Mouse (Mus musculus) heart, embryonic 10.5 days (tissue): ENCODE data around the gene Wdhd1. TPM values are rescaled to one million over a fixed set of nuclear protein-coding genes. Genes with fewer than 3 reads are reported as not detected.

Source experiments
- DNase-seq: peaks from one replicate; pipeline ENCODE4 v3.0.0-alpha.2; 2017; ENCODE audit warnings: low spot score
- H3K27ac ChIP-seq: fragments of 300-500 bp; sonication (generic); 2 replicates; pipeline ENCODE4 v1.5.1; 2016; ENCODE audit warnings: mild to moderate bottlenecking
- H3K27me3 ChIP-seq: fragments of 300-500 bp; sonication (generic); 2 replicates; pipeline ENCODE4 v1.6.1; 2016; ENCODE audit warnings: mild to moderate bottlenecking; ENCODE audit not compliant: poor library complexity, insufficient read depth, severe bottlenecking
- H3K36me3 ChIP-seq: fragments of 300-500 bp; sonication (generic); 2 replicates; pipeline ENCODE4 v1.6.1; 2016; ENCODE audit warnings: mild to moderate bottlenecking, moderate library complexity
- H3K4me1 ChIP-seq: fragments of 300-500 bp; sonication (generic); 2 replicates; pipeline ENCODE4 v1.6.1; 2016; ENCODE audit warnings: mild to moderate bottlenecking
- H3K4me3 ChIP-seq: fragments of 300-500 bp; sonication (generic); 2 replicates; pipeline ENCODE4 v1.5.1; 2016; ENCODE audit warnings: mild to moderate bottlenecking, moderate library complexity
- H3K9me3 ChIP-seq: fragments of 300-500 bp; sonication (generic); 2 replicates; pipeline ENCODE4 v1.6.1; 2016; ENCODE audit warnings: mild to moderate bottlenecking, moderate library complexity
- WGBS: fragments of 180-500 bp; shearing (Covaris S2); methylation state at CpG from one replicate; pipeline ENCODE4 v1.1.7; 2016; 5-methylcytosine and 5-hydroxymethylcytosine counted together
- polyA plus RNA-seq: library from polyadenylated mRNA; unstranded; fragments of >200 nt; fragmentation: Nextera tagmentation; extraction: Ambion mirVana; gene quantifications from 2 replicates; pipeline ENCODE4 v1.2.1, GENCODE M21; 2016

Gene Wdhd1
- polyA plus RNA-seq, 1 experiment from 2014 or later = 35.9 TPM

DNA sequence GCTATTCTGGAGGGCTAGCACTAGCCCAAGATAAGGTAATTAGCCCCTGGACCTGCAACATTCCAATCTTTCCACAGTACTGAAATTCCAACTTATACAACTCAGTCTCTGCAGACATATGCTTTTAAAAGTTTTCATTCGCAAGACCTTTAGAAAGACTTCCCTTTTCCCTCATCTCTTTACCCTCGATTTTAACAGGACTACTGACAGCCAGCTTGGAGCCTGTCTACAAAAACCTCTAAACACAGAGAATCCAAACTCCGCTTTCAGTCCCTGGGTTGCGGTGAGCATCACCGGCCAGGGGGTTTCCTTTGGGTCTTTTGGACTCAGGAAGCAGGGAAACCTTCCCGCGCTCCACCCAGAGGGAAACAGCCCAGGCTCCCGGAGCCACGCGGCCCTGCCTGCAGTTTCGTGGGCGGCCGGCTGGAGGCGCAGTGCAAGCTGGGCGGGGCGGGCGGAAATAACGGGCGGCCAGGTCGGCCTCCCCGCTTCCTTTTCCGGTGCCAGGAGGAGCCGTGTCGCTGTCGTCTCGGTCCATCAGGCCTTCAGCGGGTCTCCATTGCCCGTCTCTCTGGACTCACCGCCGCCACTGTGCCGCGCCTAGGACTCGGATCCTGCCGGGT lies 21.2 kb upstream of the Wdhd1 start, which contains the start of gene Mapk1ip1l:
Gene Mapk1ip1l, plus strand, starts transcription at position 482 of the 623 bp plus-strand sequence.
- Histone ChIP-seq H3K9me3 (no peaks in the 10 kb centered on the region), H3K27me3 (no peaks in the 10 kb centered on the region), H3K36me3 (peaks cover 11% of the 10 kb centered on the region), H3K27ac (peak within 1 kb of the TSS; percentile 100), H3K4me1 (peaks cover 14% of the 10 kb centered on the region), H3K4me3 (peak within 1 kb of the TSS; percentile 100)
- peak; percentile 96 for DNase-seq
- WGBS = under 1% methylated on average over 34 of the region's 34 CpGs

DNA sequence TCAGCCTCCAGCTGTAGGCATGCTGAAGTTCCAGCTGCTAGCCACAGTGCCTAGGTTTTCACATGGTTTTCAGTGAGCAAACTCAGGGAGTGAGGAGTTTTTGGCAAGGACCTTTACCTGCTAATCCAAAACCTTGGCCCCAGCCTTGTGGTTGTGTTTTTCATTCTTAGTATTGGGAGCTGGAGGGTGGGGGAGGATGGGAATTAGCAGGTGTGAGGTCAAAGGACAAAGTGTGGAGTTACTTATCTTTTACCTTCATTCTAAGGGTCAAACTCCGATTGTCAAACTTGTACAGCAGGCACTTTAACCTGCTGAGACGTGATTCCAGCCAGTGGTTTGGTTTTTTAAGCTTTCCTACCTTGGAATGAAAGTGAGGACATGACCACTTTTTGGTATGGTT lies 19.6 kb upstream of the Wdhd1 start:
- DNase-seq = no peak
- 0 out of 2 replicates have a peak overlapping the region, but pooled peaks have one; percentile 16 for H3K27ac ChIP-seq
- 51% methylated on average over 2 of the region's 2 CpGs for WGBS

DNA sequence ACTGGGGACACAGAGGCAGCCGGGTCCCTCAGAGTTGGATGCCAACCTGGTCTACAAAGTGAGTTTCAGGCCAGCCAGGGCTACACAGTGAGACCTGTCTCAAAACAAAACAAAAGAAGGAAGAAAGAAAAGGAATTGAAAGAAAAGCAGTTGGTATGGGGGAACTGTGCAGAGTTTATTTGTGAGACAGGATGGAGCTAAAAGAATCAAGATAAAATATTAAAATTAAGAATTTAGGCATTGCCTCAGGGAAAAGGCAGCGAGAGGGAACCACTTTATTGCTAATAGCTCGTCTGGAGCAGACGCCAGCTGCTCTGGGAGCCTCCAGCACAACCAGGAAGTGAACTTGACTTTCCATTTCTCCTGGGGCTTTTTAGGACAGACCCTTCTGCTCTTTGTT lies 17.5 kb upstream of the Wdhd1 start:
- Histone ChIP-seq H3K4me3 (no peak overlapping the region), H3K36me3 (peaks cover 14% of the 10 kb centered on the region), H3K9me3 (no peaks in the 10 kb centered on the region), H3K27ac (no peak overlapping the region), H3K27me3 (no peaks in the 10 kb centered on the region), H3K4me1 (peaks cover 8% of the 10 kb centered on the region; the same call in 1 of the 2 replicates)
- 68% methylated on average over 4 of the region's 4 CpGs for WGBS
- no peak for DNase-seq

More for the DNA sequence above, 19.6 kb upstream of the Wdhd1 start:
- Histone ChIP-seq H3K27me3 (no peaks in the 10 kb centered on the region), H3K36me3 (peaks cover 2% of the 10 kb centered on the region), H3K9me3 (no peaks in the 10 kb centered on the region), H3K4me3 (no peak overlapping the region), H3K4me1 (peaks cover 14% of the 10 kb centered on the region)

DNA sequence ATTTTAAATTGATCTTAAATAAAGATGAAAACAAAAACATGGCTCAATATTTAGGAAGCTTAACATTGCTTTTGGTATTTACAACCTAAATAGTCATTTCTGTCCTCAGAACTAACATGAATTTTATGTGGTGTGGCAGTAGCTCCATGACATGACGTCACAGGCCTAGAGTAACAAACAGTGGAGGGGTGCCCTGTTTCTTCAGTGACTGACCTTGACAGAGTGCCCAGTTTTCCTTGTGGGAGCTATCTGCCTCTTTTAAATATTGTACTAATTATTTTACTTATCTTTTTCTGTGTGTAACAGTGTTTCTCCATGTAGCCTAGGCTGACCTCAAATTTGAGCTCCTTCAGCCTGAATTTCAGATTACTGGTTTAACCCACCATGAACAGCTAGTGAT lies 15.1 kb upstream of the Wdhd1 start:
- DNase-seq = no peak
- Histone ChIP-seq H3K4me3 (no peak overlapping the region), H3K36me3 (peaks cover 14% of the 10 kb centered on the region), H3K27ac (no peak overlapping the region), H3K27me3 (no peaks in the 10 kb centered on the region), H3K4me1 (no peaks in the 10 kb centered on the region; the same call in 1 of the 2 replicates), H3K9me3 (no peaks in the 10 kb centered on the region)
- 89% methylated on average over 1 of the region's 1 CpGs for WGBS

DNA sequence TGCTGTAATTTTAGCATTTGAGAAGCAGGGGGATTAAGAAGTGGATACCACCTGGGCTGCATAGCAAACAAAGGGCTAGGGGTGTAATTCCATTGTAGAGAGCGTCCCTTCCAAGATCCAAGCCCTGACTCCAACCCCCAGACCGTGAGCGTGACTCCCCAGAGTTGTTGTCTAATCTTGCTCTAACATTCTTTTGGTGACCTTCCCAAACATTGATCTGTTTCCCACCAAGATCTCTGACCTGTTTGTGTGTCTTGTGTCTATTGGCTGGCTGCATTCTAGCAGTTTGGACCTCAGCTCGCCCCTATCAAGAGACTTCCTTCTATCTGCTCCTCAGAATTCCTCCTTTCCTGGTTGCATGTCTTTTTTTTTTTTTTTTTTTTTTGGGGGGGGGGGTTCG lies 10.4 kb upstream of the Wdhd1 start:
- WGBS = 78% methylated on average over 5 of the region's 5 CpGs
- Histone ChIP-seq H3K27ac (no peak overlapping the region), H3K4me1 (peaks cover 8% of the 10 kb centered on the region), H3K27me3 (no peaks in the 10 kb centered on the region), H3K9me3 (no peaks in the 10 kb centered on the region), H3K4me3 (no peak overlapping the region), H3K36me3 (peaks cover 18% of the 10 kb centered on the region)
- no peak for DNase-seq

DNA sequence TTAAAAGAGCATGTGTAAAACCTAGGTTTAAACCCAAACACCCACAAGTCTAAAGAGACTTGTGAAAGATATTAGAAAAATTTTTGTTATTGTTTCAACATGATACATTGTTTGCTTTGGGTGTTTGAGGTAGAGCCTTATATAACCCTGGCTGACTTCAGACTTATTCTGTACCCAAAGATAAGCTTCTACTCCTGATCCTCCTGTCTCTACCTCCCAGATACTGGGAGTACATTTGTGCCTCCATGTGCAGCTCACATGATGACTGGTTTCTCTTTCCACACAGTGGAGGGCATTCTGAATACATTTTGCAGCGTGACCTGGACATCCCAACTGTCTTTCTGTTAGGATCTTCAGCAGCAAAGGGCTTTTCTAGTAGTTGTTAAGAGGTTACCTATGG lies 9.6 kb upstream of the Wdhd1 start:
- Histone ChIP-seq H3K27me3 (no peaks in the 10 kb centered on the region), H3K36me3 (peaks cover 20% of the 10 kb centered on the region), H3K4me3 (no peak overlapping the region), H3K27ac (no peak overlapping the region), H3K4me1 (peaks cover 8% of the 10 kb centered on the region), H3K9me3 (no peaks in the 10 kb centered on the region)
- WGBS = 81% methylated on average over 1 of the region's 1 CpGs
- DNase-seq = no peak

DNA sequence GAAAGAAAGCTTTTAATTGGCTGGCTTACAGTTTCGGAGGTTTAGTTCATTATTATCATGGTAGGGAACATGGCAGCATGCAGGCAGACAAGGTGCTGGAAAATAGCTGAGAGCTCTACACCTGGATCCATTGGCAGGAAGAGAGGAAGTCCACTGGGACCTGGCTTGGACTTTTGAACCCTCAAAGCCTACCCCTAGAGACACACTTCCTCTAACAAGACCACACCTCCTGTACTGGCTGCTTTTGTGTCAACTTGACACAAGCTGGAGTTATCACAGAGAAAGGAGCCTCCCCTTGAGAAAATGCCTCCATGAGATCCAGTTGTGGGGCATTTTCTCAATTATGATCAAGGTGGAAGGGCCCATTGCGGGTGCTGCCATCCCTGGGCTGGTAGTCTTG lies 8.6 kb upstream of the Wdhd1 start:
- H3K4me3 ChIP-seq = no peak overlapping the region
- no peaks in the 10 kb centered on the region for H3K27me3 ChIP-seq
- peaks cover 8% of the 10 kb centered on the region for H3K4me1 ChIP-seq
- 91% methylated on average over 2 of the region's 2 CpGs for WGBS
- H3K36me3 ChIP-seq = peaks cover 16% of the 10 kb centered on the region
- no peak overlapping the region for H3K27ac ChIP-seq
- no peak for DNase-seq
- H3K9me3 ChIP-seq = no peaks in the 10 kb centered on the region

DNA sequence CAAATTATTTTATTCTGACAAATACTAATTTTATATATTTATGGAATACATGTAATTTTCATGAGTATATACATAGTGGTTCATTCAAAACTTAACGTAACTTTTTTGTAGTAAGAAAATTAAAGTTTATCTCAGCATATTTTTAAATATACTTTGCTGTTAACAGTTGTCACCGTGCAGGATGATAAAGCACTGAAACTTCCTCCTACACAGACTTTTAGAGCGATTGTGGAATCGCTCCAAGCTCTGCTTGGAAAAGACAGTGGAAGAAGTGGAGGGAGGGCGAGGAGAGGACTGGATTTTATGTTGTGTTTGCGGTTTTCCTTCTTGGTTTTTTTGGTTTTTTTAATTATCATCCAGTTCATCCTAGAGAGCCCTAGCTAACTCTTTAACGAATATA lies 6.9 kb upstream of the Wdhd1 start:
- Histone ChIP-seq H3K4me1 (peaks cover 8% of the 10 kb centered on the region), H3K27ac (no peak overlapping the region), H3K4me3 (no peak overlapping the region), H3K36me3 (peaks cover 15% of the 10 kb centered on the region; the same call in 1 of the 2 replicates), H3K27me3 (no peaks in the 10 kb centered on the region), H3K9me3 (no peaks in the 10 kb centered on the region)
- DNase-seq = no peak
- WGBS = 77% methylated on average over 7 of the region's 7 CpGs

DNA sequence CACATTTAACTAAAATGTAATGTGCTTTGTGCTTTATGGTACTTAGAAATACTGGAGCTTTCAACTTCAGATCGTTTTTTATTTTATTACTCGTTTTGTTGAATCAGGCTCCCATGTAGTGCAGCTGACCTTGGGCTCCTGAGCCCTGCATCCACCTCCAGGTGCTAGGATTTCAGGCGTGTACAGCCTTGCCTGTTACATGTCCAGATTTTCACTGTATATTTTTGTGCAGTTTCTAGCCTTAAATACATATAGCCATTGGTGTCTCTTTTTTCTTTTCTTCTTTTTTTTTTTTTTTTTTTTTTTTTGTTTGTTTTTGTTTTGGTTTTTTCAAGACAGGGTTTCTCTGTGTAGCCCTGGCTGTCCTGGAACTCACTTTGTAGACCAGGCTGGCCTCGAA lies 4.9 kb upstream of the Wdhd1 start:
- Histone ChIP-seq H3K27ac (no peak overlapping the region), H3K4me3 (no peak overlapping the region), H3K27me3 (no peaks in the 10 kb centered on the region), H3K9me3 (no peaks in the 10 kb centered on the region), H3K36me3 (peaks cover 15% of the 10 kb centered on the region; the same call in 1 of the 2 replicates), H3K4me1 (peaks cover 16% of the 10 kb centered on the region)
- 93% methylated on average over 4 of the region's 4 CpGs for WGBS
- DNase-seq = no peak

DNA sequence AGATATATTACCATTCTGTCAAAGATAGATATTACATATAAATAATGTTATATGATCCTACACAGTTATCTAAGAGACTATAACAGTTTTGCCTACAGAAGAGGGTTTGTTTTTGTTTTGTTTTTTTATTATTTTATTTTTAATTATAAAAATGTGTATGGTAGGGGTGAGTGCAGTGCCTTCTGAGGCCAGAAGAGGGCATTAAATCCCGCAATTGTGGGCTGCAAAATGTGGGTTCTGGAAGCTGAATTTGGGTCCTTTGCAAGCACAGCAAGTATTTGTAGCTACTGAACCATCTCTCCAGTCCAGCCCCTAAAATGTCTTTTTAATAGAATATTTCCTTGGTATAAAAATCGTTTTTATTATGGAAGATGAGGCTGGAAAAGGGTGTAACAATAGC lies 2.4 kb upstream of the Wdhd1 start:
- Histone ChIP-seq H3K27ac (no peak overlapping the region), H3K27me3 (no peaks in the 10 kb centered on the region), H3K4me1 (peaks cover 17% of the 10 kb centered on the region), H3K36me3 (peaks cover 13% of the 10 kb centered on the region; the same call in 1 of the 2 replicates), H3K9me3 (no peaks in the 10 kb centered on the region), H3K4me3 (no peak overlapping the region)
- DNase-seq = no peak
- 68% methylated on average over 2 of the region's 2 CpGs for WGBS

DNA sequence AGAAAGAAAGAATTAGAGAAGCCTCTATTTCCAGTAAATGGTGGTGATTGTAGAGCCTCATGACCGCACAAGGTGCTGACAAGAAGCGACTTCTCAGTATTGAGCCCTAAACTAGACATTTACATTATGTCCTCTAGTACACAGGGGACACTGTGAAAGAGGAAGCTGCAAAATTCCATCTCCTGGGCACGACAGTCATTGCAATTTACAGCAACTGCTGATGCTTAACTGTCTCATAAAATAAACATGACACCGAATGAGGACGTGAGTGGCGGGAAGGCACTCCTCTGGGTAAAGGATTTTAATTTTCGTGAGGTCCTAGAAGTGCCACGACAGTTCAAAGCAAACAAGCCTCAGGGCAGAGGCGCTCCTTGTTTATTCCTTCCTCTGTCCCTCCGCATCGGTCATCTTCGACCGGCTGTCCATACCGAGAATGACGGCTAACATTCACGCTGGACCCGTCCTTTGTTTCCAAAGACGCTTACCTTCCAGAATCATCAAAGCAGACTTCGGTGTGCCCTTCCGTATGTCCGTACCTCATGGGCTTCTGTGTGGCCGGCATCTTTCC lies 537 bp downstream of the Wdhd1 start:
- no peak for DNase-seq
- 3% methylated on average over 22 of the region's 22 CpGs for WGBS
- peaks cover 14% of the 10 kb centered on the region for H3K4me1 ChIP-seq
- H3K27ac ChIP-seq = peak overlapping the region; percentile 99
- peak overlapping the region; percentile 97 for H3K4me3 ChIP-seq
- H3K9me3 ChIP-seq = no peaks in the 10 kb centered on the region
- H3K27me3 ChIP-seq = no peaks in the 10 kb centered on the region
- peaks cover 32% of the 10 kb centered on the region for H3K36me3 ChIP-seq

DNA sequence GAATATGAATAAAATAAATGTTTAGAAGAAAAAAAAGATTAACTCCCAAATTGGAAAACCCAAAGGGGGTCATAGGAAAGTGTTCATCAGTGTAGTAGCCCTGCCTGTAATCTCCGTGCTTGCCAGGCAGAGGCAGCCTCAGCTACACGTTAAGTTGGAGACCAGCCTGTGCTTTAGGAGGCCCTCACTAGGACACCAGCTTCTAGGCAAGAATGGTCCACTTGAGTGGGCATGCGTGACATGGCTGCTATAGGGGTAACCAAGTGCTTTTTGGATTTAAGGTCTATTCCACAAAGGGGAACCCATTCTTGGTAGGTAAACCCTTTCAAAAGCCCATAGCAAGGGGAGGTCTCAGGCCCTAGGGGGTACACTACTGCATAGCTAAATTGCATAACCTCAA lies 1.2 kb downstream of the Wdhd1 start:
- Histone ChIP-seq H3K27ac (peak overlapping the region; percentile 99; the same call in 1 of the 2 replicates), H3K36me3 (peaks cover 39% of the 10 kb centered on the region), H3K4me1 (peaks cover 14% of the 10 kb centered on the region), H3K27me3 (no peaks in the 10 kb centered on the region), H3K4me3 (peak overlapping the region; percentile 97), H3K9me3 (no peaks in the 10 kb centered on the region)
- DNase-seq = no peak
- WGBS = 30% methylated on average over 3 of the region's 3 CpGs

DNA sequence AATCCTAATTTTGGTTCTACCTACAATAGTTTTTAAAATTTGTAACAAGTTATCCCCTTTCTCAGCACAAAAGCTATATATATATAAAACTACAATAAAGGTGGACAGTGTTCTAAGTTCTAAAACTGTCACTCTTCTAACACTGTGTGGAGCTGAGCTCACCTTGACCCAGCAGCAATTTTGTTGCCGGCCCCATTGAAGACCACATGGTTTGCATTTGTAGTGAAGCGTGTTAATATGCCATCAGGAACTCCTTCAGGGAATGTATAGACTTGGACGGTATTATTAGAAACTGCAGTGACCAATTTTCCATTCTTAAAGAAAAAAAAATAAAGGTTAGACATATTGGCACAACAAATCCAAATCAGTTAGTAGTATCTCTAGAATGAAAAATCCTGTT lies 2.9 kb downstream of the Wdhd1 start:
- peaks cover 47% of the 10 kb centered on the region for H3K36me3 ChIP-seq
- 88% methylated on average over 3 of the region's 3 CpGs for WGBS

More for the DNA sequence above, 2.9 kb downstream of the Wdhd1 start:
- no peak for DNase-seq
- Histone ChIP-seq H3K27me3 (no peaks in the 10 kb centered on the region), H3K9me3 (no peaks in the 10 kb centered on the region), H3K4me1 (peaks cover 14% of the 10 kb centered on the region), H3K4me3 (no peak overlapping the region), H3K27ac (no peak overlapping the region)
